Mouse (Mus musculus) megakaryocyte, embryonic 14.5 days (primary cell): ENCODE results near the gene Lcn12. TPM values are rescaled to one million over a fixed set of nuclear protein-coding genes. Genes with fewer than 3 reads are reported as not detected.
A peak's percentile ranks its signal among the peaks of the same experiment; 100 is the strongest.

Source experiments
- H3K27me3 ChIP-seq: replicated peaks from 2 replicates; pipeline ENCODE3; 2012; ENCODE audit warnings: inconsistent platforms
- H3K36me3 ChIP-seq: replicated peaks from 2 replicates; pipeline ENCODE3; 2012; ENCODE audit warnings: low read length, inconsistent platforms, mixed read lengths
- H3K4me1 ChIP-seq: 2 replicates; pipeline ENCODE4 v1.6.1; 2012; ENCODE audit warnings: inconsistent platforms
- H3K4me3 ChIP-seq: replicated peaks from 2 replicates; pipeline ENCODE3; 2012; ENCODE audit warnings: moderate library complexity, mild to moderate bottlenecking, inconsistent platforms
- H3K9me3 ChIP-seq: 2 replicates; pipeline ENCODE4 v1.6.1; 2012; ENCODE audit warnings: inconsistent platforms
- FLI1 ChIP-seq: IDR thresholded peaks from 2 replicates; pipeline ENCODE4 v1.6.1; 2012; ENCODE audit warnings: low read length, inconsistent platforms, mixed read lengths
- GATA1 ChIP-seq: IDR thresholded peaks from 3 replicates; pipeline ENCODE4 v1.6.1; 2012; ENCODE audit warnings: mixed read lengths, low read length, inconsistent platforms, borderline replicate concordance
- polyA plus RNA-seq: library from polyadenylated mRNA; stranded (reverse); fragments of >175 nt; gene quantifications from 2 replicates; pipeline ENCODE4 v1.2.3, GENCODE M21; 2012; ENCODE audit warnings: low replicate concordance; ENCODE audit not compliant: insufficient read depth

Gene Lcn12
- polyA plus RNA-seq, 1 experiment: not detected

DNA sequence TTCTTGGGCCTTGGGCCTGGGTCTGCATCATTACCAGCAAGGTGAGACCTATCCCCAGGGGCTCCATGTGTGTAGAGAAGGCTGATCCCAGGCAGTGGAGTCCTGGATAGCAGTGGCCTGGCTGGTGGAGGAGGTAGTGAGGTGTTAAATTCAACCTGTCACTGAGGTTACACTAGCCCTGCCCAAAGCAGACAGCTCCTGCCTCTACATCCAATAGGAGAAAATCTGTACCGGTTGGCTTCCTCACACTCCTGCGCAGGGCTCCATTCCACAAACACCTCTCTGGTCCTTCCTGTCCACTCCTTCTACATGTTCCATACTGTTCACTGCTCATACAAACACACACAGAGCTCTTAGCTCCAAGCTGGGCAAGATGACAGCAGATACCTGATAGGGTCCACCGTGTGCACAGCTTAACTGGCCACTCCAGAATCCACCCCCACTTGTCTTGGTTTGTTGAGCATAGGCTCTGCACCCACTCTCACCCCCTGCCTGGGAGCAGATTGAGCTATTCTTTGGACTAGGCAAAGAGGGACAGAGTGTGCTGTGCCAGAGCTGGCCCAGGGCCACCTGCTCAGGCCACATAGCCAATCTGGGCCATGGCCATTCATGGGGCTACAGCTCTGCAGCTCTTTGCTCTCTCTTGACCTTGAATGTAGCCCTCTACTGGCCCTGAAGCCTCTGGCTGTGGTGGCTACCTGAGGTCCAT lies 15.6 kb downstream of the Lcn12 start:
- TF ChIP-seq FLI1 (no peak), GATA1 (no peak)
- Histone ChIP-seq H3K4me3 (no peak overlapping the region), H3K36me3 (no peaks in the 10 kb centered on the region), H3K27me3 (peaks cover 66% of the 10 kb centered on the region), H3K4me1 (peaks cover 60% of the 10 kb centered on the region), H3K9me3 (peaks cover 22% of the 10 kb centered on the region)

DNA sequence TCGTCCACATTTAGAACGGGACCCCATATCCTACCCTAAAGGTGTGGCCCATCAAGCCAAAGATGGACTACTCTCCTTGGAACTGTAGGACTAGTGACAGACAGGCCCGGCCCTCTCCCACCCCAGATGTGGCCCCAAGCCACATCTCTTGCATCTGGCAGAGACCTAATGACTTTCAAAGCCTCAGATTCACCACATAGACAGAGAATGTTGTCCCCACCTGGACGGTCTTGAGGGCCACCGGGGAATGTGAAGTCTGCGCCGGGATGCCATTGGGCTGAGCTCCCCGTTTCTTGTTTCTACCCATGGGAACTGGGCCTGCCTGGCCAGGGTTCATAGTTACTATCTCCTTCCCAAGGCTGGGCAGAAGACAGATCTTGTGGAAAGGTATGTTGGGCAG lies 16.2 kb downstream of the Lcn12 start:
- peaks cover 66% of the 10 kb centered on the region for H3K27me3 ChIP-seq
- peaks cover 60% of the 10 kb centered on the region for H3K4me1 ChIP-seq
- H3K36me3 ChIP-seq: no peaks in the 10 kb centered on the region
- no peak overlapping the region for H3K4me3 ChIP-seq
- no peak for TF ChIP-seq GATA1
- no peak for TF ChIP-seq FLI1
- peaks cover 22% of the 10 kb centered on the region for H3K9me3 ChIP-seq

DNA sequence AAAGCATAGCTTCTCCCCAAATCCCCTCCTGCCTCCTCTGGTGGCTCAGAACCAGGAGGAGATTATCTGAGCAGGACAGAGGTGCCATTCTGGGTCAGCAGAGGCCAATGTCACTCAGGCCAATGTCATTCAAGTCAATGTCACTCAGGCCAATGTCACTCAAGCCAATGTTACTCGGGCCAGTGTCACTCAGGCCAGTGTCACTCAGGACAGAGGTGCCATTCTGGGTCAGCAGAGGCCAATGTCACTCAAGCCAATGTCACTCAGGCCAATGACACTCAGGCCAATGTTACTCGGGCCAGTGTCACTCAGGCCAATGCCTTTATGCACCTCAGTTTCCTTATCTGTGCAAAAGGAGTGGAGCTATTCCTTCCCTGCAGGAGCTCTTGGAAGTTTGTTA lies 21.2 kb downstream of the Lcn12 start:
- Histone ChIP-seq H3K4me3 (no peak overlapping the region), H3K9me3 (no peaks in the 10 kb centered on the region), H3K36me3 (no peaks in the 10 kb centered on the region), H3K27me3 (peaks cover 71% of the 10 kb centered on the region), H3K4me1 (peaks cover 65% of the 10 kb centered on the region)
- TF ChIP-seq FLI1 (no peak), GATA1 (no peak)

DNA sequence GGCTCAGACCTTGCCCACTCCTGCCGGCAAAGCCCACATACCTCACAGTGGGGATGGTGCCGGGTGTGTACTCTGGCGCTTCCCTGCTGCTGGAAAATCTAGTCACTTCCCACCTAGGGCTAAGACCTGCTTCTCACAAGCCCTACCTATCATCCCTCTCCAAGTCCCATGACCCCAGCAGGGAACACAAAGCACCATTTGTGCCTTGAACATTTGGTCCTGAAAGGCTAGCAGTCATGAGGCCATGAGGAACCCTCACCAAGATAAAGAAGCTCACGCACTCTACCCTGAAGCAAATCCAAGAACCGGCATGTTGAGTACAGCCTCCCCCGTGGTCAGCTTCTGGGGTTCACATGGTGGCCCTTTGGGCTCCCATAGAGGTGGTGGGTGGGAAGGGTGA lies 23.7 kb downstream of the Lcn12 start, which contains the start of gene Ptgds:
Gene Ptgds, minus strand, starts transcription at position 78 of the 400 bp plus-strand sequence.
- Histone ChIP-seq H3K27me3 (peaks cover 45% of the 10 kb centered on the region), H3K4me3 (no peak within 1 kb of the TSS), H3K9me3 (no peaks in the 10 kb centered on the region), H3K4me1 (peaks cover 78% of the 10 kb centered on the region), H3K36me3 (no peaks in the 10 kb centered on the region)
- no peak for TF ChIP-seq GATA1
- no peak for TF ChIP-seq FLI1

DNA sequence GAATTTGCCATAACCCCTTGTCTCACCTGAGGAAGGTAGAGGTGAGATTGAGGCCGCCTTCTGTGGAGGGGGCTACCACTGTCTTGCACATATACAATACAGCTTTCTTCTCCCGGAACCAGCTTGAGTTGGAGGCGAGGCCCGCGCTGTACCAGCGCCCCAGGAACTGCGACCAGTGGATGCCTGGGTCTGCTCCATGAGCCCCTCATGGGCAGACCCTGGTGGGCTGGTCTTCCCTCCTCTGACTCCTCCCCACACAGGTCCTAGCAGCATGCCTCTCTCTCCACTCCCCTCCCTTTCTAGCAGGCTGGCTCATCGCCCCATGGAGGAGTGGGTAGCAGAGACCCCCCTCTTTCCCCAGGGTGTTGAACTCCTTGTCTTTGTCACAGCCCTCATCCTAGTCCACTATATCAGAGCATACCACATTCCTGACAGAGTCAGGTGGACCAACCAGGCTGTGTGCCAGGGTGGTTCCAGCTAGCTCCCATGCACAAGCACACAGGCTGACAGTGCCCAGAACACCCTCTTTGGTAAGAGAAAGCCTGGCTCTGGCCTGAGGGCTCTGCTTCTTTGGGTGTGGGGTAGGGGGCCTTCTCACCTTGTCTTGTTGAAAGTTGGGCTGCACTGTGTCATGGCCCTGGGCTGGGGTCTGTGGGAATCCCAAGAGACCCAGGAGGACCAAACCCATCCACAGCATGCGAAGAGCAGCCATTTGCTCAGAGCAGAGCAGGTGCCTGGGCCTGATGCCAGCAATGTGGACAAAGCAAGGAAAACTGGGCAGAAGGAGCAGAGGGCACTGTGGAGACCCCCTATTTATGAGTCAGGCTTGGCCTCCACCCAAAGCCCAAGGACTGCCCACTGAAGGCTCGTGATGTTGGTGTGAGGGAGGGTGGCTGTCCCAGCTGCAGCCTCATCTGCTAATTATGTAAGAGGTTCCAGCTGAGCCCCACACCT lies 24.5 kb downstream of the Lcn12 start:
- peaks cover 41% of the 10 kb centered on the region for H3K27me3 ChIP-seq

DNA sequence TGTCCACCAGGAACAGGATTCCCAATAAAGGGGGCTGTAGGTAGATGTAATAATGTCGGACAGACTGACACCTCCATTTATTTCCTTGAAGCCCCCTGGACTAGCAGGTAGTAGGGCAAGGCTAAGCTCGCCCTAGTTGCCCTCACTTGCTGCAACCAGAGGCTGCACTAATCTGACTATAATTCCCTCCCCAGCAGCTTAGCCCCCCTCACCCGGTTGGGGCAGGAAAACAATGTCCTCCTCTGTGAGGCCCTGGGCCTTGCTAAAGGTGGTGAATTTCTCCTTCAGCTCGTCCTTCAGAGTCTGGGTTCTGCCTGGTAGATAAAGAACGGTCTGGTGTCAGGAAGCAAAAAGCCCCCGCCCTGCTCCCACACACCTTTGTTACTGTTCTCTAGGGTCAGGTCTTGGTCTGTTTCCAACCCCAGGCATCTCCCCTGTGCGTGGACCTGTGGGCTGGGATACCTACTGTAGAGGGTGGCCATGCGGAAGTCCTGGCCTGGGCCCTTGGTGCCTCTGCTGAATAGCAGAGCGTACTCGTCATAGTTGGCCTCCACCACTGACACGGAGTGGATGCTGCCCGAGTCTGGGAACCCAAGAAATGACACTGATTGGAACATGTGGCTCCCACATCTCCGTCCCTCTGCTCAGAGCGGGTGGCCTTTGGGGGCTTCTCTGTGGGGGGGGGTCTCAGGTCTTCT lies 26.0 kb downstream of the Lcn12 start:
- Histone ChIP-seq H3K9me3 (no peaks in the 10 kb centered on the region), H3K36me3 (no peaks in the 10 kb centered on the region), H3K4me3 (no peak overlapping the region), H3K27me3 (peaks cover 39% of the 10 kb centered on the region), H3K4me1 (peaks cover 73% of the 10 kb centered on the region)
- TF ChIP-seq GATA1: no peak
- TF ChIP-seq FLI1: no peak

More for the DNA sequence above, 24.5 kb downstream of the Lcn12 start:
- TF ChIP-seq FLI1 (no peak), GATA1 (no peak)
- no peaks in the 10 kb centered on the region for H3K9me3 ChIP-seq
- H3K36me3 ChIP-seq: no peaks in the 10 kb centered on the region
- H3K4me1 ChIP-seq: peaks cover 81% of the 10 kb centered on the region
- H3K4me3 ChIP-seq: no peak overlapping the region

DNA sequence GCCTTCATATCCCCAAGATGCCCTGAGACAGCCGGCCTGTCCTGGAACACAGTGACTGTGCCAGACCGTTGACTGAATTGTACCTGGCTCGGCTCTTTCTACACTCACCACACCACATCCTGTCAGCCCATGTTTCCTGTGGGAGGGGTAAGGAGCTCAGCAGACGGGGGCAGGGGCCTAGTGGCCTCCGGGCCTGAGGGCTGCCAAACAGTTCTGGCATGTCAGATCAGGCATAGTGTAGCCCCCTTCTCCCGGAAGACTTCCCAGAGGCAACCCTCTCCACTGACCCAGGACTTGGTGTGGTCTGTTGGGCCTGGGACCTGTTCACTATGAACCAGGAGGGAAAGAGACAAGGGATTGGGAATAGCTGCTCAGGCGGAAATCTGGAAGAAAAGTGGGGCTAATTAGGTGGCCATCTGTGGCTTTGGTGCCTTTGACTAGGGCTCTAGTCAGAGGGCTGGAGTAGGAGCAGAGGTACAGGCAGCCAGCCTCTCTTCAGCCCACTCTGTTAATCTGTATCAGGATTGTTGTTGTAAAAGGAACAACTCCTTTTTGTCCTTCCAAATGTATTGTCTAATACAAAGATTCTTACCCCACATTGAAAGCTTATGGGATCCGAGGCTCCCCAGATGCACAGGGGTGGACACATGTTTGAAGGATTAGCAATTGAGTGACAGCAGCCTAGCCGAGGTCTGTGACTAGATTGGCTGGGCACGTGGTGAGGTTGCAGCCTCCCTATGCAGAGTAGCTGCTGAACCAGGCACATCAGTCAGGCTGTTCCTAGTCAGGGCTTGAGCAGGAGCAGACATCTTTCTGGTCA lies 27.7 kb downstream of the Lcn12 start:
- Histone ChIP-seq H3K4me1 (peaks cover 78% of the 10 kb centered on the region), H3K4me3 (peak overlapping the region; percentile 74)
- TF ChIP-seq GATA1 (no peak), FLI1 (no peak)

DNA sequence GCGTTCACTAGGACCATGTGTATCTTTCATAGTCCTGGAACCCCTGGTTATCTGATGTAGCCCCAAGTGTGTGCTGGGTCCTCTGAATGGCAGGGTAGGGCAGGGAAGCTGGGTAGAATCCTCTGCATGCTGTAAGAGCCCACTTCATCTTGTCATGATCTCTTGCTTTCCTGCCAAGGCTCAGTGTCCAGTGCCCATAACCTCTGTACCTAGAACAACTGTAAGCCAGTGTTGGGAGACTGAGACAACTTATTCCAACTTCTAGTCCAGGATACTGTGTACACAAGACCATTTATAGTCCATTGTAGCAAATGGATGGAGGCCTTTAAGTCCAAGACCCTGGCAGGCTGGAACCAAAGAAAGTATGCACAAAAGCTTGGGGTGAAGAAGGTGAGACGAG lies 28.5 kb downstream of the Lcn12 start:
- no peaks in the 10 kb centered on the region for H3K9me3 ChIP-seq
- H3K4me3 ChIP-seq: peak overlapping the region; percentile 74
- H3K27me3 ChIP-seq: peaks cover 21% of the 10 kb centered on the region
- peaks cover 79% of the 10 kb centered on the region for H3K4me1 ChIP-seq
- no peaks in the 10 kb centered on the region for H3K36me3 ChIP-seq
- TF ChIP-seq GATA1 (no peak), FLI1 (no peak)

More for the DNA sequence above, 27.7 kb downstream of the Lcn12 start:
- H3K36me3 ChIP-seq: no peaks in the 10 kb centered on the region
- H3K9me3 ChIP-seq: no peaks in the 10 kb centered on the region
- peaks cover 25% of the 10 kb centered on the region for H3K27me3 ChIP-seq

DNA sequence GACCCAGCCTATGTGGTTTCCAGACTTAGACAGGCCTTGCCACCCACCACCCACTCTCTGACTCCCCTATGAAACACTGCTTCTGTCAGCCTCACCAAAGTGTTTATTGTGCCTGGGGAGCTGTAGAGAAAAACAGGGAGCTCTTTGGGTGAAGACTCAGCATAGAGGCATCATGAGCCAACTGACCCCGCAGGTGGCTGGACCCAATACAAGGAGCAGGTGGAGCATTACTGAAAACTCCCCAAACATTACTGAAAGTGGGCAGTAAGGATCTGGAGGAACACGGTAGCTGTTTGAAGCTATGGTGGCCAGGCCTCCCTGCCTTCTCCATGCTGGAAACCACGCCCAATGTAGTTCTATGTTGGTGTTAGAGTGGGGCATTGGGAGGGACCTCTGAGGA lies 30.1 kb downstream of the Lcn12 start:
- peaks cover 78% of the 10 kb centered on the region for H3K4me1 ChIP-seq
- peaks cover 5% of the 10 kb centered on the region for H3K27me3 ChIP-seq
- no peaks in the 10 kb centered on the region for H3K9me3 ChIP-seq
- no peak overlapping the region for H3K4me3 ChIP-seq
- TF ChIP-seq FLI1 (no peak), GATA1 (no peak)
- H3K36me3 ChIP-seq: peaks cover 14% of the 10 kb centered on the region
